Mouse (Mus musculus) hindbrain, postnatal 0 days (tissue): ENCODE measurements around the gene Grb7. TPM values are rescaled to one million over a fixed set of nuclear protein-coding genes. Genes with fewer than 3 reads are reported as not detected.

ENCODE experiments used
- ATAC-seq: fragments of 200-750 bp; cut with Nextera tagmentation; 2 replicates; pipeline ENCODE4 v1.8.0; 2017; ENCODE audit warnings: mild to moderate bottlenecking, moderate TSS enrichment, moderate library complexity
- DNase-seq: peaks from one replicate; pipeline ENCODE4 v3.0.0-alpha.2; 2015; ENCODE audit warnings: low spot score
- H3K27ac ChIP-seq: fragments of 300-500 bp; sonication (generic); 2 replicates; pipeline ENCODE4 v1.5.1; 2014; ENCODE audit warnings: mild to moderate bottlenecking
- H3K27me3 ChIP-seq: fragments of 300-500 bp; sonication (generic); 2 replicates; pipeline ENCODE4 v1.6.1; 2014; ENCODE audit warnings: low read length, mixed read lengths; ENCODE audit not compliant: insufficient read depth
- H3K36me3 ChIP-seq: fragments of 300-500 bp; sonication (generic); 2 replicates; pipeline ENCODE4 v1.6.1; 2014; ENCODE audit warnings: low read length, mixed read lengths; ENCODE audit not compliant: insufficient read depth
- H3K4me1 ChIP-seq: fragments of 300-500 bp; sonication (generic); 2 replicates; pipeline ENCODE4 v1.6.1; 2014; ENCODE audit warnings: antibody characterized with exemption, low read length, mixed read lengths; ENCODE audit not compliant: insufficient read depth
- H3K4me2 ChIP-seq: fragments of 300-500 bp; sonication (generic); 2 replicates; pipeline ENCODE4 v1.6.1; 2014; ENCODE audit warnings: low read depth, mild to moderate bottlenecking, low read length, moderate library complexity, mixed read lengths
- H3K4me3 ChIP-seq: fragments of 300-500 bp; sonication (generic); 2 replicates; pipeline ENCODE4 v1.5.1; 2014; ENCODE audit warnings: low read length
- H3K9ac ChIP-seq: fragments of 300-500 bp; sonication (generic); replicated peaks from 2 replicates; pipeline ENCODE4 v1.6.1; 2014; ENCODE audit warnings: mild to moderate bottlenecking, low read length, moderate library complexity, mixed read lengths
- H3K9me3 ChIP-seq: fragments of 300-500 bp; sonication (generic); 2 replicates; pipeline ENCODE4 v1.6.1; 2016; ENCODE audit warnings: low read length, mixed read lengths
- CTCF ChIP-seq: IDR thresholded peaks from 2 replicates; pipeline ENCODE4 v1.5.1; 2016; ENCODE audit warnings: antibody characterized with exemption, control low read depth, low read depth
- WGBS: fragments of 180-500 bp; shearing (Covaris S2); extraction: QIAGEN DNeasy Blood & Tissue Kit; methylation state at CpG from one replicate; pipeline ENCODE4 v1.1.7; 2014; 5-methylcytosine and 5-hydroxymethylcytosine counted together
- polyA plus RNA-seq: library from polyadenylated mRNA; unstranded; fragments of >200 nt; fragmentation: Nextera tagmentation; extraction: Ambion mirVana; gene quantifications from 2 replicates; pipeline ENCODE4 v1.2.1, GENCODE M21; 2015
- total RNA-seq: library from RNA; depleted of rRNA; stranded (reverse); fragments of >200 nt; gene quantifications from 2 replicates; pipeline ENCODE4 v1.2.3, GENCODE M21; 2014

Gene Grb7
- total and polyA plus RNA-seq, 2 experiments from 2014 or later: 2.0 to 2.7 TPM

DNA sequence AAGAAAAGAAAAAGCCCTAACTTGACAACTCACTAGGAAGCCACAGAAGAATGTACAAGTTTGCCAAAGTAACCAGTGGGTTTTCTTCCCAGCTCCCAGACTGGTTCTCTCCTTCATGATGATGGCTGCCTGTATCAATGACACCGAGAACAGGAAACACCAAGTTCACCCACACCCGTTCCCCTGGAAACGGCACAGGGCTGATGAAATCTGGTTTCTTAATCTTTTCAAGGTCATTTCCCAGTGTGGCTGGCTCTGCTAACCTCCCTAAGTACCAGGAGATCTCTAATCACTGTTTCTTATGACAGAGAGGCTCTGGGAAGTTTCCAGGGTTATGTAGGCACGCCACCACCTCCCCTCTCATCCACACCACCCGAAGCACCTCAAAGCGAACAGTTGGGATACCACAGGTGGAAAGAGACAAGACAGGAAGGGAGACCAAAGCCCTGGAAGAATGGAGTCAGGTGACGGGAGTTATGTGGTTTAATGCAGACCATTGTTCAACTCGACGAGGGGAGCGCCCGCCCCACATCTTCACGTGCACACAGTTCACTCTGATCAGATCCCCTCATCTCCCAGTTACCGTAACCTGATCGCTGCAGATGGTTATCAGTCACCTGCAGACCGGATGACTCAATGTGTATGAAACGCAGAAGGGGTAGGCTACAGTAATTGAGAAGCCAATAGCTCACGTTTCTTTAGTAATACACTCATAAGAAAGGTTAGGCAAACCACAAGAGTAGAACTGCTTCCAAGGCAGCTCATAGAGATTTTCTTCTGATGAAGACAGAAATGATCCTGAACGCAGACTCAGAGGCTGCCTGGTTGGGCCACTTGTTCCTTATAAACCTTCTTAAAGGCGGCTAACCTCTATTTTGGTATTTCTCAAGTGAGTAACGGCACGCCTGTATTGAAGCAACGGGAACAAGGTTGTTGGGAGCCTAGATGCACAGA lies 23.8 kb downstream of the Grb7 start:
- DNase-seq (no peak), ATAC-seq (no peak)
- no peak overlapping the region for H3K27ac ChIP-seq
- no peaks in the 10 kb centered on the region for H3K4me1 ChIP-seq
- no peak overlapping the region for H3K4me3 ChIP-seq
- H3K36me3 ChIP-seq: no peaks in the 10 kb centered on the region
- 83% methylated on average over 22 of the region's 22 CpGs for whole genome bisulfite sequencing
- H3K9ac ChIP-seq: no peak overlapping the region
- H3K27me3 ChIP-seq: no peaks in the 10 kb centered on the region
- H3K9me3 ChIP-seq: no peaks in the 10 kb centered on the region
- TF ChIP-seq CTCF: no peak
- H3K4me2 ChIP-seq: no peak overlapping the region

DNA sequence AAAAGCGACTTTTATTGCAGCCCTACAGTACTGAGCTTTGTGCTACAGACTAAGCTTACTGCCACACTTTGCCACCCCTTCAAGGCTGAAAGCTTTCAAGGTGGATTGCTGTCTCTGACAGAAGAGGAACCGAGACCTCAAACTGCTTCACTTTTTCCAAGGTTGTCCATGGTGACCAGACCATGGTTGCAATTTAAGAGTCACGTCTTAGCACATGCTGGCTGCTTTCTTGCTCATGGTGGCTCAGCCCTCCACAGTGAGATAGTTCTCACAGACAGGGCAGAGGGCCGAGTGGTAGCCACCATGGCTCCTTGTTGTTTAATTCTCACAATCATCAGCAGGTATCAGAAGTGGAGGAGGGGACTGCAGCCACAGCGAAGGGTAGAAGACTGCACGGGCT lies 24.6 kb downstream of the Grb7 start:
- Histone ChIP-seq H3K4me2 (no peak overlapping the region), H3K27ac (no peak overlapping the region), H3K9me3 (no peaks in the 10 kb centered on the region), H3K36me3 (no peaks in the 10 kb centered on the region), H3K27me3 (no peaks in the 10 kb centered on the region), H3K9ac (no peak overlapping the region), H3K4me3 (no peak overlapping the region), H3K4me1 (no peaks in the 10 kb centered on the region)
- 86% methylated on average over 6 of the region's 6 CpGs for WGBS
- TF ChIP-seq CTCF: no peak
- DNase-seq (no peak), ATAC-seq (no peak)

DNA sequence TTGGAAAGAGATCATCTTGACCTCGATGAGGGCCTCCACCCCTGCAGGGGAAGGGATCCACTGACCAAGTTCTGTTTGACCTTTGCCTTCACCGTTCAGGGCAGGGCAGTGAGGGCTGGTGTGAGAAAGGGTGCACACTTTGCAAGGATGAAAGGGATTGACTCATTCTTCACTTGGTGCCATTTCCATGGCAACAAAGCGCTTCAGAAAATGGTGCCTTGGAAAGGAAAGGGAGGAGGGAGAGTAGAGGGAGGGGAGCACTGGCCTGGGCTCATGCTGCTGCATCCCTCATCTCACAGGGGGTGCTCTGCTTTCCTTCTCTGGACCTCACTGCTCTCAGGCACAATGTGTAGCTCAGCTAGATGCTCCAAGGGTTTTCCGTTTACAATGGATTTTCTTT lies 26.5 kb downstream of the Grb7 start:
- DNase-seq: no peak
- no peak for ATAC-seq
- Histone ChIP-seq H3K4me2 (no peak overlapping the region), H3K4me1 (no peaks in the 10 kb centered on the region), H3K9ac (no peak overlapping the region), H3K36me3 (no peaks in the 10 kb centered on the region), H3K9me3 (no peaks in the 10 kb centered on the region), H3K4me3 (no peak overlapping the region), H3K27ac (no peak overlapping the region), H3K27me3 (no peaks in the 10 kb centered on the region)
- TF ChIP-seq CTCF: no peak
- WGBS: 30% methylated on average over 4 of the region's 4 CpGs

DNA sequence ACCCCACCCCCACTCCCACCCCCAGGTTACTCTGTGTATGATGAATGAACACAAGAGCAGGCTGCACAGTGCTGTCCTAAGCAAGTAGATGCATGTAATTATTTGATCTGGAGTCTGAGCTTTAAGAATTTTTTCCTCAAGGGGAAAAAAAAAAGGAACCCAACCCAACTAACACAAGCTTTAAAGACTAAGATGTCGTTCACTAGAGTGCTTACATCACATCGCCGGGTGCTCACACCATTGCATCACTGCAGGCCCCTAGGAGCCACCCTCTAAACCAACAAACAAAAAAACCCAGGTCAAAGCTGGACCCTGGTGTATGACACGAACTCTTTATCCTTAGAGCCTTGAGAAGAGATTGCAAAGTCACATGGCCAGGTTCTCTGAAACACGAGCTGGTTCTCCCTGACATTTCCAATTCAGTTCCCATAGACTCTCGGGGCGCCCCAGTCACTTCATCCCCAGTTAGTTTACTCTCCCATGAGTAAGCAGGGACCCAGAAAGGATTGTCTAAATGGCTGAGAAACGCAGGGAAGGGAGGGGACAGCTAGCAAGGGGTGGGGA lies 27.8 kb downstream of the Grb7 start:
- Histone ChIP-seq H3K4me3 (no peak overlapping the region), H3K27ac (no peak overlapping the region), H3K4me2 (no peak overlapping the region), H3K4me1 (no peaks in the 10 kb centered on the region), H3K27me3 (no peaks in the 10 kb centered on the region), H3K9me3 (no peaks in the 10 kb centered on the region), H3K36me3 (no peaks in the 10 kb centered on the region), H3K9ac (no peak overlapping the region)
- DNase-seq: no peak
- 61% methylated on average over 8 of the region's 8 CpGs for WGBS
- ATAC-seq: no peak
- TF ChIP-seq CTCF: no peak

DNA sequence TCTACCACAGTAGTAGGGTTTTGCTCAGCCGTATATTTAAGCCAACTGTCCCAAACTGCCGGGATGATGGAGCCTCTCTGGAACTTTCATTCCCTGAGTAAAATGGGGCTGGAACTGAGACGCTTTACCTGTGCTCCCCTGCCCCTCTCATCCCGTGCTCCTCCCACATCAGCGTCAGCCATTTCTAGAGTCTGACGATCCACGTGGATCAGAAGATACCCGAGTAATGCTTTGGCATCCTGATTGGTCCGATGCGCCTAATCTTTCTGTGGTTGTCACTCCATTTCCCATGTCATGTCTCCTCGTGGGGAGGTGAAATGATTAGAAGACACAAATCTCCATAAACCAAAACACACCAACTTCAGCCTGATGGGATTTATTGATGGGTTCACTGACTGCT lies 28.8 kb downstream of the Grb7 start:
- ATAC-seq (no peak), DNase-seq (no peak)
- H3K4me3 ChIP-seq: no peak overlapping the region
- no peaks in the 10 kb centered on the region for H3K4me1 ChIP-seq
- TF ChIP-seq CTCF: no peak
- H3K27ac ChIP-seq: no peak overlapping the region
- no peaks in the 10 kb centered on the region for H3K36me3 ChIP-seq
- H3K9me3 ChIP-seq: no peaks in the 10 kb centered on the region
- H3K9ac ChIP-seq: no peak overlapping the region
- WGBS: 87% methylated on average over 11 of the region's 11 CpGs
- no peak overlapping the region for H3K4me2 ChIP-seq
- no peaks in the 10 kb centered on the region for H3K27me3 ChIP-seq

DNA sequence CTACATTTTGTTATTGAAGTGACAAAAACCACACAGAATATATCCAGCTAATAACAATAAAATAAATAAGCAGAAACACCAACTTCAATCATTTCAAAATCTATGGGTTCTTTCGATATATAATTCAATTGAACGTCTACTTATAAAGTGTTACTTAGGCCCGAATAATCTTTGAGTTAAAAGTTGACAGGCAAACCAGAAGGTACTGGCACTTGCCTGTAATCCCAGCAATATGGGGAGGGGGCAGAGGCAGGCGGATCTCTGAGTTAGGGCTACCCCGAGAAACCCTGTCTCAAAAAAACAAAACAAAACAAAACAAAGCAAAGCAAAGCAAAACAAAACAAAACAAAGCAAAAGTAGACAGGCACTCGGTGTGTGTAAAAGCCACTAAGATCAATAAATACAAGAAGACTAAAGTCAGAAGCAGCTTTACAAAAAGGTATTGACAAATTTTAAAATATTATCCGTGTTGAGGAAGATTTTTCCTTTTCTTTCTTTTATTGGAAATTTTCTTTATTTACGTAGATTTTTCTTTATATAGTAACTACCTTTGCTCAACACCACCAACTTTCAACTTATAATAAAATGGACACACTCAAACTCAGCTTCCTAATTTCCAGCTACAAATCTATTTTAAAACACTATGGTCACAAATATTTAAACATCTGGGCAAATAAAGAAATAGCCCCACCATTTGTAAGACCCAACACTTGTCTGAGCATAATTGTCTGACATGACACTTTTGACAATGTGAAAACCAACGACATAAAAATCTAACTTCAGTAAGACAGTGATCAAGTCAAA lies 29.6 kb downstream of the Grb7 start:
- no peaks in the 10 kb centered on the region for H3K27me3 ChIP-seq
- DNase-seq: no peak
- WGBS: 90% methylated on average over 9 of the region's 9 CpGs
- no peak for ATAC-seq
- H3K4me1 ChIP-seq: no peaks in the 10 kb centered on the region
- H3K36me3 ChIP-seq: no peaks in the 10 kb centered on the region
- H3K9me3 ChIP-seq: no peaks in the 10 kb centered on the region
- no peak overlapping the region for H3K4me2 ChIP-seq
- H3K4me3 ChIP-seq: no peak overlapping the region
- H3K9ac ChIP-seq: no peak overlapping the region
- H3K27ac ChIP-seq: no peak overlapping the region
- TF ChIP-seq CTCF: no peak
